Mouse (Mus musculus) myocyte (in vitro differentiated cells): ENCODE measurements around the gene Kcnmb4. TPM values are rescaled to one million over a fixed set of nuclear protein-coding genes. Genes with fewer than 3 reads are reported as not detected.

ENCODE experiments used
- H3K27me3 ChIP-seq: one replicate; pipeline ENCODE4 v1.6.1; 2011; ENCODE audit not compliant: control insufficient read depth, insufficient read depth, insufficient read length
- H3K36me3 ChIP-seq: one replicate; pipeline ENCODE4 v1.6.1; 2011; ENCODE audit not compliant: control insufficient read depth, insufficient read depth
- H3K4me2 ChIP-seq: one replicate; pipeline ENCODE4 v1.6.1; 2011; ENCODE audit warnings: low read depth, control low read depth
- H3K4me3 ChIP-seq: one replicate; pipeline ENCODE4 v1.5.1; 2011; ENCODE audit warnings: mild to moderate bottlenecking, control low read depth, moderate library complexity
- H3K79me2 ChIP-seq: one replicate; pipeline ENCODE4 v1.6.1; 2011; ENCODE audit not compliant: control insufficient read depth, insufficient read depth
- H3ac ChIP-seq: one replicate; pipeline ENCODE4 v1.6.1; 2011; ENCODE audit not compliant: control insufficient read depth, insufficient read length
- CEBPB ChIP-seq: IDR thresholded peaks from 2 replicates; pipeline ENCODE4 v1.6.1; 2011; ENCODE audit warnings: mild to moderate bottlenecking, moderate library complexity; ENCODE audit not compliant: poor library complexity, insufficient read depth, severe bottlenecking
- E2F4 ChIP-seq: IDR thresholded peaks from one replicate; pipeline ENCODE4 v1.6.1; 2011; ENCODE audit warnings: mild to moderate bottlenecking, control low read depth, moderate library complexity; ENCODE audit not compliant: insufficient read depth
- MAX ChIP-seq: IDR thresholded peaks from one replicate; pipeline ENCODE4 v1.6.1; 2011; ENCODE audit warnings: low read depth, mild to moderate bottlenecking, control low read depth
- MYOD1 ChIP-seq, 3 experiments: IDR thresholded peaks; one replicate each; pipeline ENCODE4 v1.6.1; 2011; ENCODE audit warnings: control low read depth in 2 of 3, low read depth in 2 of 3, mild to moderate bottlenecking in 2 of 3, moderate library complexity in 1 of 3; ENCODE audit not compliant: insufficient read length in 2 of 3, control insufficient read depth in 1 of 3
- MYOG ChIP-seq, 3 experiments: IDR thresholded peaks; one replicate each; pipeline ENCODE4 v1.6.1; 2011; ENCODE audit warnings: control low read depth in 2 of 3, low read depth in 2 of 3, mild to moderate bottlenecking in 2 of 3; ENCODE audit not compliant: insufficient read length in 2 of 3, control insufficient read depth in 1 of 3, insufficient read depth in 1 of 3
- POLR2A ChIP-seq: IDR thresholded peaks from one replicate; pipeline ENCODE4 v1.6.1; 2011; ENCODE audit warnings: low read depth, mild to moderate bottlenecking, control low read depth, moderate library complexity; ENCODE audit not compliant: insufficient read length
- POLR2AphosphoS2 ChIP-seq: IDR thresholded peaks from one replicate; pipeline ENCODE4 v1.6.1; 2011; ENCODE audit warnings: low read depth, control low read depth; ENCODE audit not compliant: insufficient read length
- REST ChIP-seq: IDR thresholded peaks from one replicate; pipeline ENCODE4 v1.6.1; 2011; ENCODE audit warnings: mild to moderate bottlenecking, control low read depth, moderate library complexity; ENCODE audit not compliant: insufficient read depth, insufficient read length
- SRF ChIP-seq: IDR thresholded peaks from one replicate; pipeline ENCODE4 v1.6.1; 2011; ENCODE audit warnings: low read depth; ENCODE audit not compliant: control insufficient read depth, insufficient read length
- TCF12 ChIP-seq: IDR thresholded peaks from one replicate; pipeline ENCODE4 v1.6.1; 2011; ENCODE audit warnings: mild to moderate bottlenecking, control low read depth; ENCODE audit not compliant: poor library complexity, insufficient read depth, severe bottlenecking
- TCF3 ChIP-seq: IDR thresholded peaks from one replicate; pipeline ENCODE4 v1.6.1; 2011; ENCODE audit warnings: low read depth, control low read depth; ENCODE audit not compliant: insufficient read length
- USF1 ChIP-seq: IDR thresholded peaks from one replicate; pipeline ENCODE4 v1.6.1; 2011; ENCODE audit warnings: low read depth, mild to moderate bottlenecking, control low read depth, moderate library complexity
- polyA plus RNA-seq: library from polyadenylated mRNA; unstranded; fragments of >200 nt; fragmentation: generic; extraction: Trizol; gene quantifications from one replicate; pipeline ENCODE4 v1.2.1, GENCODE M21; 2012; ENCODE audit warnings: missing spikeins

The Kcnmb4 gene
- polyA plus RNA-seq, 1 experiment, result 2.1 TPM

- H3K4me3 ChIP-seq, result no peak overlapping the region
- no peaks in the 10 kb centered on the region for H3K27me3 ChIP-seq
- no peak overlapping the region for H3K4me2 ChIP-seq
- peaks cover 4% of the 10 kb centered on the region for H3K36me3 ChIP-seq
- no peak overlapping the region for H3ac ChIP-seq
- H3K79me2 ChIP-seq, result peaks cover 36% of the 10 kb centered on the region
- no peak for TF ChIP-seq POLR2AphosphoS2
- TF ChIP-seq REST, result no peak
- no peak for TF ChIP-seq TCF3
- no peak for TF ChIP-seq SRF
- TF ChIP-seq CEBPB, result no peak
- TF ChIP-seq MYOD1 (IDR thresholded peaks at IDR 0.05; ENCODE audit: control insufficient read depth in 1 of 3, insufficient read length in 2 of 3, low read depth in 2 of 3), result no peak
- TF ChIP-seq TCF12, result no peak
- TF ChIP-seq E2F4, result no peak
- no peak for TF ChIP-seq USF1
- no peak for TF ChIP-seq MYOG (IDR thresholded peaks at IDR 0.05; ENCODE audit: control insufficient read depth in 1 of 3, insufficient read depth in 1 of 3, insufficient read length in 2 of 3, low read depth in 2 of 3)
- TF ChIP-seq POLR2A, result no peak
- no peak for TF ChIP-seq MAX
These were observed 39.0 kb upstream of the Kcnmb4 start for GRCm38 (mm10) chr10:116512521-116513253.

- Histone ChIP-seq H3K27me3 (no peaks in the 10 kb centered on the region), H3K79me2 (peaks cover 3% of the 10 kb centered on the region), H3K36me3 (no peaks in the 10 kb centered on the region), H3K4me2 (no peak overlapping the region), H3K4me3 (no peak overlapping the region), H3ac (no peak overlapping the region)
- TF ChIP-seq E2F4 (no peak), TCF3 (no peak), MYOG (IDR thresholded peaks at IDR 0.05; ENCODE audit: control insufficient read depth in 1 of 3, insufficient read depth in 1 of 3, insufficient read length in 2 of 3, low read depth in 2 of 3) (no peak), CEBPB (no peak), MYOD1 (IDR thresholded peaks at IDR 0.05; ENCODE audit: control insufficient read depth in 1 of 3, insufficient read length in 2 of 3, low read depth in 2 of 3) (no peak), TCF12 (no peak), USF1 (no peak), POLR2A (no peak), MAX (no peak), REST (no peak), POLR2AphosphoS2 (no peak), SRF (no peak)
These were observed 31.8 kb upstream of the Kcnmb4 start for GRCm38 (mm10) chr10:116505303-116506014.

GRCm38 (mm10) chr10:116492768-116493167 is 19.1 kb upstream of the Kcnmb4 start:
- Histone ChIP-seq H3K27me3 (no peaks in the 10 kb centered on the region), H3K4me3 (no peak overlapping the region), H3K36me3 (peaks cover 54% of the 10 kb centered on the region), H3ac (no peak overlapping the region), H3K79me2 (no peaks in the 10 kb centered on the region), H3K4me2 (no peak overlapping the region)
- TF ChIP-seq MYOG (IDR thresholded peaks at IDR 0.05; ENCODE audit: control insufficient read depth in 1 of 3, insufficient read depth in 1 of 3, insufficient read length in 2 of 3, low read depth in 2 of 3), result no peak
- TF ChIP-seq TCF12, result no peak
- no peak for TF ChIP-seq REST
- no peak for TF ChIP-seq SRF
- no peak for TF ChIP-seq CEBPB
- TF ChIP-seq MAX, result no peak
- no peak for TF ChIP-seq E2F4
- TF ChIP-seq MYOD1 (IDR thresholded peaks at IDR 0.05; ENCODE audit: control insufficient read depth in 1 of 3, insufficient read length in 2 of 3, low read depth in 2 of 3), result no peak
- TF ChIP-seq POLR2A, result no peak
- TF ChIP-seq POLR2AphosphoS2, result no peak
- TF ChIP-seq TCF3, result no peak
- no peak for TF ChIP-seq USF1

- no peak overlapping the region for H3ac ChIP-seq
- H3K79me2 ChIP-seq, result no peaks in the 10 kb centered on the region
- H3K36me3 ChIP-seq, result peaks cover 26% of the 10 kb centered on the region
- no peak overlapping the region for H3K4me2 ChIP-seq
- H3K4me3 ChIP-seq, result no peak overlapping the region
- TF ChIP-seq USF1, result no peak
- TF ChIP-seq TCF12, result no peak
- no peak for TF ChIP-seq SRF
- no peak for TF ChIP-seq REST
- no peak for TF ChIP-seq POLR2A
- no peak for TF ChIP-seq E2F4
- TF ChIP-seq POLR2AphosphoS2, result no peak
- H3K27me3 ChIP-seq, result no peaks in the 10 kb centered on the region
These were observed 13.4 kb upstream of the Kcnmb4 start for GRCm38 (mm10) chr10:116486895-116487747.
